Mouse (Mus musculus): ENCODE data around the gene Serping1. TPM values are rescaled to one million over a fixed set of nuclear protein-coding genes. Genes with fewer than 3 reads are reported as not detected.
A peak's percentile ranks its signal among the peaks of the same experiment; 100 is the strongest.

The Serping1 gene
- total and polyA plus RNA-seq, 3 experiments = not detected

DNA sequence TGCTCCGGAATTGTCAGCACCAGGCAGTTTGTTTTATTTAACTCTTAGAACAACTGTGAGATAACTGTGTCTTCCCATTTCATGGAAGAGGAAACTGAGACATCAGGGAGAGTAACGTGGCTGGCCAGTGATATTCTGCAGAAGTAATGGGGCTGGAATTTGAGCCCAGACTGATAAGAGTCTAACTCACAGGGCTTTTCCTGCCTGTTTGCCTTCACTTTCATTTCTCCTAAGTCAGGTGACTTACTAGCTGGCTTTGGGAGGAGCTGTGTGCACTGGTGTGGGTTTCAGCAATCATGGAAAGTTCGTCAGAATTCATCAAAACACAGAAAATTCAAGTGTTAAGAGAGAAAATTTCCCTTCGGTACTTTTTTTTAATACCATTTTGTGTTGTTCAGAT, 25.1 kb upstream of the Serping1 start:
- peaks cover 0 to 3% of the 10 kb centered on the region in 2 experiments for H3K36me3 ChIP-seq (replicated peaks in 1 of 2; ENCODE audit: control insufficient read depth in 1 of 2, insufficient read depth in 1 of 2, low read length in 1 of 2)
- no peak overlapping the region for H3K4me3 ChIP-seq (replicated peaks in 1 of 3; ENCODE audit: low read depth in 2 of 3, low read length in 2 of 3, poor library complexity in 1 of 3)
- DNase-seq (ENCODE audit: extremely low read depth) = no peak
- H3K9me3 ChIP-seq (replicated peaks; ENCODE audit: low read length) = peaks cover 4% of the 10 kb centered on the region
- H3K27me3 ChIP-seq (replicated peaks) = no peaks in the 10 kb centered on the region
- H3K79me2 ChIP-seq (replicated peaks; ENCODE audit: control insufficient read depth, extremely low read depth, insufficient read depth, poor library complexity, severe bottlenecking) = no peaks in the 10 kb centered on the region
- 0 out of 2 replicates have a peak, but pooled peaks have one; percentile 9 for TF ChIP-seq BHLHE40 (IDR thresholded peaks at IDR 0.05; ENCODE audit: low read depth, low read length)
- TF ChIP-seq ELF1 (IDR thresholded peaks at IDR 0.05; ENCODE audit: low read depth, low read length) = no peak
- no peak overlapping the region for H3K27ac ChIP-seq (ENCODE audit: insufficient read depth, low read depth)
- in situ Hi-C loops (cut with MboI; ENCODE audit: low pct_ligation_motif_present, low pct_unique_long_range_greater_than_20kb, low sequenced_read_pairs) = no loop called here
- H3K9ac ChIP-seq (ENCODE audit: insufficient read depth, low read depth) = no peak overlapping the region
- H3K4me1 ChIP-seq (ENCODE audit: control insufficient read depth in 1 of 2, insufficient read depth in 2 of 2) = peaks cover 0 to 18% of the 10 kb centered on the region in 2 experiments; a peak in 2 of 4 replicates
- dilution Hi-C loops (cut with MboI; ENCODE audit: extremely low pct_ligation_motif_present, extremely low pct_unique_long_range_greater_than_20kb, low sequenced_read_pairs) = no loop called here
- no peak overlapping the region for H3K4me2 ChIP-seq (ENCODE audit: insufficient read depth, low read depth, poor library complexity, severe bottlenecking)

DNA sequence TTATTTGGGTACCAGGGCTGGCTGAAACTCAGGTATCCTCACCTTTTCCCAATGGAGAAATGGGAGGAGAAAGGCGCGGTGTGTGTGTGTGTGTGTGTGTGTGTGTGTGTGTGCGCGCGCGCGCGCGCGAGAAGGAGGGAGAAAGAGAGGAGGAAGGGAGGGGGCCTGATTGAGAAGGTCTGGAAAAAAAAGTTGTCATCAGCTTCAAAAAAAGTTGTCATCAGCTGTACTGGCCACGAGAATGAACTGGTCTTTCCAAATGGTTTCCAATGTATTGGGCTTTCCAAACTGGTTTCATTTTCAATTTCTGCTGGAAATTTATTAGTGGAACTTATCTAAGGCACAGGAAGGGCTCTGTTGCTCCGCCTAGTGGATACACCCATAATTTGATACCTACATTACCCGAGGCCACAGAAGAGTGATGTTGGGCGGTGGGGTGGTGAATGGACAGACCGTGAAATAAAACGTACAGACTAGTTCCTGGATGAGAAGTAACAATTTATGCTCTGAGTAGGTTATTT, 23.9 kb upstream of the Serping1 start:
- H3K9me3 ChIP-seq (replicated peaks; ENCODE audit: low read length) = peaks cover 12% of the 10 kb centered on the region
- in situ Hi-C loops (cut with MboI; ENCODE audit: low pct_ligation_motif_present, low pct_unique_long_range_greater_than_20kb, low sequenced_read_pairs) = no loop called here
- H3K27ac ChIP-seq (ENCODE audit: insufficient read depth, low read depth) = no peak overlapping the region
- peak overlapping the region; percentile 70 for H3K9ac ChIP-seq (ENCODE audit: insufficient read depth, low read depth)
- H3K4me3 ChIP-seq (replicated peaks in 1 of 3; ENCODE audit: low read depth in 2 of 3, low read length in 2 of 3, poor library complexity in 1 of 3) = peak overlapping the region; percentile 67 to 84 (median 73)
- no peaks in the 10 kb centered on the region for H3K36me3 ChIP-seq (replicated peaks in 1 of 2; ENCODE audit: control insufficient read depth in 1 of 2, insufficient read depth in 1 of 2, low read length in 1 of 2)
- H3K27me3 ChIP-seq (replicated peaks) = no peaks in the 10 kb centered on the region
- no peaks in the 10 kb centered on the region for H3K79me2 ChIP-seq (replicated peaks; ENCODE audit: control insufficient read depth, extremely low read depth, insufficient read depth, poor library complexity, severe bottlenecking)
- dilution Hi-C loops (cut with MboI; ENCODE audit: extremely low pct_ligation_motif_present, extremely low pct_unique_long_range_greater_than_20kb, low sequenced_read_pairs) = no loop called here
- H3K4me1 ChIP-seq (ENCODE audit: control insufficient read depth in 1 of 2, insufficient read depth in 2 of 2) = peaks cover 0 to 18% of the 10 kb centered on the region in 2 experiments; a peak in 2 of 4 replicates
- peak; percentile 71 for DNase-seq (ENCODE audit: extremely low read depth)
- TF ChIP-seq SIN3A (IDR thresholded peaks at IDR 0.05; ENCODE audit: low read length) (0 out of 2 replicates have a peak, but pooled peaks have one; percentile 39), NRF1 (IDR thresholded peaks at IDR 0.05; ENCODE audit: low read depth, low read length) (peak; percentile 63), CHD1 (IDR thresholded peaks at IDR 0.05; ENCODE audit: low read depth, low read length) (no peak), USF1 (IDR thresholded peaks at IDR 0.05; ENCODE audit: low read depth, low read length) (no peak), IRF4 (IDR thresholded peaks at IDR 0.05; ENCODE audit: low read depth, low read length) (peak; percentile 52), POLR2A (IDR thresholded peaks at IDR 0.05; ENCODE audit: low read depth, low read length) (no peak), MAZ (IDR thresholded peaks at IDR 0.05; ENCODE audit: low read depth, low read length) (peak; percentile 73), MEF2A (IDR thresholded peaks at IDR 0.05; ENCODE audit: borderline replicate concordance, low read depth, low read length) (peak; percentile 11; the same call in 1 of the 2 replicates), USF2 (conservative IDR thresholded peaks at IDR 0.05; ENCODE audit: low read depth, low read length) (no peak), E2F4 (IDR thresholded peaks at IDR 0.05; ENCODE audit: insufficient replicate concordance, low read depth, low read length) (no peak), ELF1 (IDR thresholded peaks at IDR 0.05; ENCODE audit: low read depth, low read length) (no peak), UBTF (IDR thresholded peaks at IDR 0.05; ENCODE audit: low read depth, low read length) (no peak), CTCF (conservative IDR thresholded peaks at IDR 0.05 in 1 of 2, IDR thresholded peaks at IDR 0.05 in 1 of 2; ENCODE audit: low read depth in 2 of 2, low read length in 2 of 2) (peak; percentile 66 to 76), RCOR1 (conservative IDR thresholded peaks at IDR 0.05; ENCODE audit: low read depth, low read length) (no peak), ETS1 (conservative IDR thresholded peaks at IDR 0.05; ENCODE audit: low read depth, low read length) (peak; percentile 29; the same call in 1 of the 2 replicates), SMC3 (IDR thresholded peaks at IDR 0.05; ENCODE audit: low read depth, low read length) (peak; percentile 60), HCFC1 (IDR thresholded peaks at IDR 0.05; ENCODE audit: low read depth, low read length) (0 out of 2 replicates have a peak, but pooled peaks have one; percentile 12), RAD21 (IDR thresholded peaks at IDR 0.05; ENCODE audit: low read depth, low read length) (peak; percentile 20), ZNF384 (IDR thresholded peaks at IDR 0.05; ENCODE audit: low read depth, low read length) (peak; percentile 47; the same call in 1 of the 2 replicates), MAFK (IDR thresholded peaks at IDR 0.05; ENCODE audit: insufficient replicate concordance, low read length) (no peak)
- H3K4me2 ChIP-seq (ENCODE audit: insufficient read depth, low read depth, poor library complexity, severe bottlenecking) = peak overlapping the region; percentile 92

Measured in CH12.LX (cell line).